Mouse (Mus musculus) activated CD4-positive, CD25-positive, alpha-beta regulatory T cell, adult 4 months (primary cell): ENCODE measurements at regions not wholly inside any gene's neighbourhood (a gene's known extent, or its start where the extent isn't known, plus 50 kb on each side); places are given as distances from the start of the nearest gene placed in this dataset.
A peak's percentile ranks its signal among the peaks of the same experiment; 100 is the strongest.

ENCODE experiments used
- ATAC-seq: one replicate; pipeline ENCODE4 v1.8.0; 2017

- peak; percentile 72 for ATAC-seq
Measured at GRCm38 (mm10) chr2:117399487-117399886, 56.7 kb upstream of the Rasgrp1 start.

DNA sequence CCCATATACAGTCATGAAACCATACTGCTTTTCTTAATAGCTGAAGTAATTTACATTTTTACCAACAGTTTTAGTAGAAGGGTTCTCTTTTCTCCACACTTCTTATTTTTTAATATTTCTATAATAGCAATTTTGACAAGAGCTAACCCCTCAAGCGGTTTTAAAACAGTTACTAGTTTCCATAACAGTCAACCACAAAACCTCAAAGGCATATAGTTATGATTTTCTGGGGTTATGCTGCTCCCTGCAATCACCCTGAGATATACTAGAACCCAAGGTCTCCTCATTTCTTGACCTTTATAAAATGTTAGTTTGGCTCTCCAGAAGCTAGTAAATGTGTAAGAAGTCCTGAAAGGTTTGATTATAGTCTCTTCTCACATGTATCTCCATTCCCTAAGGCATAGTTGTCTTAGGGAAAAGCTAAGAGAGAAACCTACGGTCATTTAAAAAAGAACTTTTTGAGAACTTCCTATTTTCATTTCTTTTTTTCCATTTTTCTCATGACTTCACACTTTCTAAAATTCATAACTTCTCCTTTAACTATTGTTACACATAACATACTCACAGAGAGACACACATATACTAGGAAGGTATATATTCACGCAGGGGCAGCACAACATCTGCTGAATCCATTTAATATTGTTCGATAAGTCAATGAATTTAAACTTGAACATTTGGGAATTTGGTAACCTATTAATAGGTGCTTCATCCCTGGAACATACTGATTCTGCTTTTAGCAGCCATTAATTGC, 60.8 kb upstream of the Rasgrp1 start:
- ATAC-seq = no peak

DNA sequence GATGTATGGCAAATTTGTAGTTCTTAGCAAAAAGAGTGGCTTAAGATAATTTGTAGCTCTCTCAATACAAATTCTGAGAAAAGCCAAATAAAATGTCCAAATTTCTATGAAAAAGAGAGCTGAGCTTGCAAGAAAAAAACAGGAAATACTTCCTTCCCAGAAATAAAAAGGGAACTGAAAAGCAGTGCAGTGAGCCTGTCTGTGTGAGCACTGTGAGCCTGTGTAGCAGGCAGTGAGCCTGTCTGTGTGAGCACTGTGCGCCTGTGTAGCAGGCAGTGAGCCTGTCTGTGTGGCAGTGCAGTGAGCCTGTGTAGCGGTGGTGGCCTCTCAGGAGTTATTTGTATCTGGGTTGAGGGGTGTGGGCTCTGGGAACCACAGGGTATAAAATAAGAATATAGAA, 62.7 kb upstream of the Rasgrp1 start:
- no peak for ATAC-seq

- ATAC-seq = peak; percentile 68
Measured at GRCm38 (mm10) chr2:117408241-117408640, 65.4 kb upstream of the Rasgrp1 start.

DNA sequence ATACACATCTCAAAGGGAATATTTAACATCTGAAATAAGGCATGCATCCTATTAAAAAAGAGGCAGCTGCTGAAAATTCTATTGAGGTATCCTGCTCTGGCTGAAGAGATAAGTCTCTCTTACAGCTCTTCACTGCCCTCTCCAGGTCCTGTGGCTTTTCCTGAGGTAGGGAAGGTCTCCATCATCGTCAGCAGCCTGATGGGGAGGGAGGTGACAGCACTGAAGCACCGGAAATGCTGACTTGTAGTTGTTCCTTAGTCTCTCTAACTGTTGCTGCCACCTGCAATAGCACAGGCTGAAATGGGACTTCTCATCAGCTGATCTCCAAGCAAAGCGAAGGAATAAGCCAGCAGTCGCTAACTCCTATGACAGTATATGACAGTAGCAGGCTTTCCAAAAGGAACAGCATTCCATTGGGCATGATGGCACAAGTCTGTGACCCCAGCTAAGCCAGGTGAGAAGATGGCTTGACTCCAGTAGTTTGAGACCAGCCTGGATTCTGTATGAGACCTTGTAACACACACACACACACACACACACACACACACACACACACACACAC, 69.3 kb upstream of the Rasgrp1 start:
- peak; percentile 55 for ATAC-seq

DNA sequence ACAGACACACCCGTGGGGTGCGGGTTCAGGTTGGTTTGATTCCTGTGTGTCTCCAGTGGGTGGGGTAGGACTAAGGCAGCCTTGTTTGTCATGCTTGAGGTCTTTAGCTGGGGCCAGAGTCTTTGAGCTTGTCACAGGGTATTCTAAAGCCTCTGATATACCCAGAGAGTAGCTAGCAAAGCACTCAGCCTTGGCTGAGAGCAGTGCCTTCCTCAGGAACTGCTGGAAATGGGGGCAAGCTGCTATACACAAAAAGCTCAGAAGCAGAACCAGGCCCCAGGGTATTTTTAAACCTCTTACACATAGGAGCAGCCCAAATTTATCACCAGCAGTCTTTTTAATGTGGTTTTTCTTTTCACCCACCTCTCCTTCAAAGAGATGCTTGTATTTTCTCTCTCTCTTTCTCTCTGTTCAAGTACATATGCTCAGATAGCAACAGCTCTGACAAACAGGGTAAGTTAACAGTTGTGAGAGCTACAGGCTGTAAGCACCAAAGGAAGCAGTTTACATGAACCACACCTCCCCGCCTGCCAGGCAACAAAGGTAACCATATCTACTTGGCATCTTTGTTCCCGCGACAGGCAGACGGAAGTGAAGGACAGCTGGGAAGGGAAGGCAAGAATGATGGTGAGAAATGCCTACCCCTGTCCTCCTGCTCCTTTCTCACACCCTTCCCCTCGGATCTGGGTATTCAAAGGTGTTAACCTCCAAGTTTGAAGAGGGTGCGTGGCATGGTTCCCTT, 74.6 kb upstream of the Rasgrp1 start:
- peak; percentile 67 for ATAC-seq

DNA sequence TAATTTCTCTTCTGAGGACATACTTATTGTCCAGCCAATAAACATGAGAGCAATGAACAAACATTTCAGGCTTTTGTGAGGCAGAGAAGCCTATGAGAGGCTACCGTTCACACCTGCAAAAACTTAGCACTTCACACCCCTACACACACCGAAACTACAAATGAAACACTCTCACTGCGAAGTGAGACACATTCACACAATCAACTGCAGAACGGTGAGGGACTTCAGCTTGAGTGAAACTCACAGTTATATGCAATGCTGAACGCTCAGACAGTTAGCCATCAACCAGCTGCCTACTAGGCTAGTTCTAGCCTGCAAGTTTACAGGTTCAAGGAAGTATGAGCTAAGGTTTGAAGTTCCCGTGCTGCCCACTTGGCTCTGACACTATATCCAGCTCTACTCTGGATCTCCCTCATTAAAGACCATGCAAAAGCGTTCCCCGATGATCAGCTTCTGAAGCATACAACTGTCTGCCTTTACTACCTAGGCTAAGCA, 75.4 kb upstream of the Rasgrp1 start:
- no peak for ATAC-seq

- peak; percentile 73 for ATAC-seq
Measured at GRCm38 (mm10) chr2:117418711-117419110, 75.9 kb upstream of the Rasgrp1 start.

DNA sequence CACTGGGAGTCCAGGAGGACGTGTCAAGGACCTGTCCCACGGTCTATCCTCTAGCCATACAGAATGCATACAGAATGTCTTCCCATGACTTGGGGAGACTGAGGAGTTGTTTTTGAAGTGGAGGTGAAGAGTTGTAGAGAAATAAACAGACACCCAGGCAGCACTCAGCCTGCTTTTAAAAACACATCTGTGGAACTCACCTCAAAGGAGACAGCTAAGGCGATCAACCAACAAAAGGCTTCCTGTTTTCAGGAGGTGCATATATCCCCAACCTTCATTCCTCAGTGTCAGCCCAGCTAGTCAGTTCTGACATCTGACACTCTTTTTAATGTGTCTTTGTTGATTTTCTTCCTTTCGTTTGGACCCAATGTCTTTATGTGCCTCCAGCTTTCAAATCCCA, 78.6 kb upstream of the Rasgrp1 start:
- ATAC-seq = no peak

- ATAC-seq = no peak
Measured at GRCm38 (mm10) chr2:117422756-117423155, 80.0 kb upstream of the Rasgrp1 start.

DNA sequence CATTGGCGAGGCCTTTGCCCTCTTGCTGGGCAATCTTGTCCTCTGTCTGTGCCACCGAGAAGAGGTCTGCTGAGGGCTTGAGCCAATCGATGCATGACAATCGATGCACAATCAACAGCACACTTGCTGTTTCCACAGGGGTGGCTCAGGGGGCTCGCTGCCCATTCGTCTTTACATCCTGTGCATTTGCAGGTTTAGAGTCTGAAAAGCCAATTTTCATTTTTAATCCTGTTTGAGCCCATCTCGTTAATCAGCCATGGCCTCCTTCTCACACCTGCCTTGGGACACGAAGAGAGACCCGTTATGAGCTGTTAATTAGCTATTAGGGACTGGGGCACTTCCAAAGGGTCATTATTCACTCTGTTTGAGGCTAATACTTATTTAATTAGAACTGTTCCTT, 86.4 kb upstream of the Rasgrp1 start:
- no peak for ATAC-seq

DNA sequence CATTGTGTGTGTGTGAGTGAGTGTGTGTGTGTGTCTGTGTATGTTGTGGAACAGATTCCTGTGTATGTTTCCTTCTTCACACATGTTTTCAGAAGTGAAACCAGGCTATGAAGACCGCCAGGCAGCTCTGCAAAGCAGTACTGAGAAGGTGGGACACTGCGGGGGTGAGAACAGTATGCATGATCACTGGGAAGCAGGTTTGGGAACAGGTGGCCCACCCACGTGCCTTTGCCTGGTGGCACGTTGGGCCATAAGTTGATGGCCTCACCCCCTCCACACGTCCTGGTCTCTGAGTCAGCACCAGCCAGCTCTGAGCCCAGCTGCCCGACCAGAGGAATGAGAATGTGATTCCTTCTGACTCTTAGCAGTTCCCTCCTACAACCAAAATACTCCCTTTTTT, 89.2 kb upstream of the Rasgrp1 start:
- peak; percentile 10 for ATAC-seq

DNA sequence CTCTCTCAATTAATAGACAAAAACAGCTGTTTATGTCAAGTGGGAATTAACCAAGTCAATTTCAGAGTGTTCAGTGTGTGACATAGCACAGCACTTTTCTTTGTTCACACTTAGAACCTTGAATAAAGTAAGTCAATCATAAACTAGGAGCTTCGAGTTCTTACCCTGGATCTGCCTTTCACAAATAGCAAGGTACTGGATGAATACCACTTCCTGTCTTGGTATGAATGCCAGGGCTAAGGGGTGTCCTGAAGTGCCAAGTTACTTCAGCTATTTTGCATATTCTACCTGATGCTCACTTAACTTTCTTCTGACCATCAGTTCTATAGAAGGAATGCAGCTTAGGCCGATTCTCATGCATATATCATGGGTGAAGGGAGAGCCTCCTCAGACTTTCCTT, 90.1 kb upstream of the Rasgrp1 start:
- peak; percentile 44 for ATAC-seq

DNA sequence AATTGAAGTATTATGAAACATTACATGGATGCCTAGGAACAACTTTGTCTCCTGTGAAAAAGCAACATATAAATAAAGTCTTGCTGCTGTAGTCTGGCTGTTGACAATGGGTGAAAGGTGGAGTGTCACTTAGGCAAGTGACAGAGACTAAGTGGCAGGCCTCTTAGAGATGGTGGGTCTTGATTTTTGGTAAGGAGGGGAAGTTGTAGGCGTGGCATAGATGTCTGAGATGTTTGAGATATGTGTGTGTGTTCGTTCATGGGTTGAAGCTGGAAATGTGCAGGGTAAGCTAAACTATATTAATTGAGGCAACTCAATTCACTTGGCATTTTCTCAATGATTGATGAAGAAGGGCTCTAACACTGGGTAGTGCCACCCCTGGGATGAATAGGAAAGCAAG, 90.7 kb upstream of the Rasgrp1 start:
- ATAC-seq = peak; percentile 40

DNA sequence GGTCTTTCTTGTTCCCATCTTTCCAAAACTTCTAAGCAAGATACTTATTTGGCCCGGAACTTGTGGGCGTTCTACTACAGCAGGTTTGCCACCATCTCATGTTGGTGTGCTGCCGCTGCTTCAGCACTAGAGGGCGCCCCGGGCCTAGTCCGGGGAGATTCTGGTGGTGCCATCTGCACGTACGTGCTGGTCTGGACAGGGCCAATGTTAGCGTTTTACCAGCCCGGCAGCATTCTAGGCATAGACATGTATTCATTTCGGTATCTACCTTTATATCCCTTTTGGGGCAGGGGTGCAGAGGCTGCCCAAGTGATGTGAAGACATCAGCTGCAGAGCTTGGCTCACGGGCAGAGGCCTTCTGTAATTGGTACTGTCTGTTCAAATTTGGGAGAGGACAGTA, 95.3 kb upstream of the Rasgrp1 start:
- ATAC-seq = no peak

DNA sequence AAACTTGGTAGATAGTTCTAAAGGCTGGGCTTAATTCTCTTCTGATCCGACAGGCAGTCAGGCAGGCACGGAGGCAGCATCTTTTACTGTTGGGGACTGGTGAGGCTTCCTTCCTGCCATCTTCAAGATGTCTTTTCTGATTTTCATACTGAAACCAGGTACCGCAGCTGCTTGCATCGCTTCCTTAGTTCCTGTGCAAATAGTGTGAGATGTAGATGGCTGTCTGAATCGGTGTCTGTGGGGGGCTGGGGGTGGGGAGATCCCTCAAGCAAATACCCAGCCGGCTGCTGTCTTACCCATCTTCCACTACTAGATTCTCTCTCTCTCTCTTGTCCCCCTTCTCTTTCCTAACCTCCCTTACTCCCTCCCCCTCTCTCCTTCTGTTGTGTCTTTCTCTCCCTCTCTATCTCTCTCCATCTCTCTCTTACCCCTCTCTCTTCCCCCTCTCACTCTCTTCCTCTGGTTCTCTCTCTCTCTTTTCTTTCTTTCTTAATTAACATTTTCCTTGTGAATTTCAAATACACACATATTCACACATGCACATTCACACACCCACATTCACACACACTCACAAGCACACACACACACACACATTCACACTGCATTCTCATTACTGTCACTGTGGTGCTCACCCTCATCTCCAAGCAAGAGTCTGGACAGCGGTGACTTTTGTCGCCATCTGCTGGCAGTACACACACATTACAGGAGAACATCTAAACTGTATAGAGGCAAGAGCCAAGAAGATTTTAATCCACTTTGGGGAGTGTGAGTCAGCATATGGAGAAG, 96.0 kb upstream of the Rasgrp1 start:
- peak; percentile 62 for ATAC-seq

DNA sequence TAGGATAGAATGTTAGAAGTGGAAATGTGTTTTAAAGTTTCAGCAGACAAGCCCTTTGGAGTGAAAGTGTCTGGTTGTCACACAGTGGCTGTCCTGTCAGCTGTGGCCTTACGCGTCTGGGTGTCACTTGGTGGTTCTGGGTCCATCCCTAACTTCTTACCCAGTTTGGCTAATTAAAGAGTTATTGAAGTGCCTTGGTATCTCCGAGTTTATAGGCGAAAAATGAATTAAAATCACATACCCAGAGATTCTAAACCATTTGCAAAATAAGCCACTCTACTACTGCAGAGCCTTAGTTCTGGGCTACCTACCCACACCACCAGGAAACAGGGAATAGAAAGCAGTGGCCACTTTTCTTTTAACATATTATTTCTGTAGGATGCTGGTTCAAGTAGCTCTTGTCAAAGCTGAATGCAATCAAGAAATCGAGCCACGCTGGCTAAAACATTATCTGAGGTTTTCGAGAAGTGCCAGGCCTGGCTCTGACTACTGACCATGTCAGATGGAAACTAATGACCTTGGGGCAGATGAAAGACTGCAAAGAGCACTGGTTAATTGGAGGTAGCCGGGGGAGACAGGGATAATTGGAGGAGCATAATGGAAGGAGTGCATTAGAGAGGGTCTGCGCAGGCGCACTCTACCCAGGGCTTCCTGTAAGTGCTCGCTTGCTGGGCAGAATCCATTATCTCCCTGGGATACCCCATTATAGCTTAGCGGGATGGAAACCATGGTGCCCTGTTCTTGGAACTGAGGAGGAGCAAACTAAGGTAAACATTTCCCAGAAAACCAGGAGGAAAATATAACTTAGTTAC, 96.8 kb upstream of the Rasgrp1 start:
- no peak for ATAC-seq

- ATAC-seq = peak; percentile 56
Measured at GRCm38 (mm10) chr2:117440801-117441281, 98.0 kb upstream of the Rasgrp1 start.

GRCm38 (mm10) chr2:117442862-117443261, 100.1 kb upstream of the Rasgrp1 start:
- ATAC-seq = no peak

DNA sequence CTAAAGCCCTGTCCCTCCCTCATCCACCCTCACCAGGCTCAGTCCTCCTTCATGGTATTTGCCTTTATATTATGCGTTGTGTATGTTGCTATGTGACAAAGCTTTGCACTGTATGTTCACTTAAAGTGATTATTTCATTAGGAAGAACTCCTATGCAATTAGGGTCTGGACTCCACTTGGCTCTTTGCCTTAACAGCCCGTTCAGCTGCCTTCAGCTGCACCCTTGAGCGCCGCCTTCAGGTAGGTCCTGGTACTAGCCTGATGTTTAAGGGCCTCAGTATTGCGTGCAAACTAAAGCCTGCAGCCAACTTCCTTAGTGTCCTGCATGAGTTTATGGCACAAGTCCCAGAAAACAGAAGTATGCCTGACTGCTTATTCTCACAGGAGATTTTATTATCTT, 101.9 kb upstream of the Rasgrp1 start:
- ATAC-seq = peak; percentile 16

DNA sequence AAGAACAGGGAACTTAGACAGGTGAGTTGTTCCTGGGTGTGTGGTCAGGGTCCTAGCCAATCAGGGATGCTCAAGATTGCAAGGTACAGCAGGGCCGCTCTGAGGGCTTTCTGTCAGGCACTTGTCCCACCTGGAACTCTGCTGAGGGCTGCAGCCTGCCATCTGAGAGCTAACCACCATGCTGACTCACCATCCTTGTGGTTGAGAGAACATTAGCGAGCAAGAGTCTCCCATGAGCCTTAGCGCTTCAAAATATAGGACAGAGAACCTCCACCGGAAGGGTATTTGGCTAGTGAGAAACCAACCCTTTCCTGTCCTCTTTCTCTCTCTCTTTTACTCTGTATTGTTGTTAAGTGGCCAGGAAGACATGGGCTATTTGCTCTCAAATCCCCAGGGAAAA, 104.1 kb upstream of the Rasgrp1 start:
- ATAC-seq = peak; percentile 92
